Mouse (Mus musculus) neural tube, embryonic 13.5 days (tissue): ENCODE measurements around the gene Tspan32. TPM values are rescaled to one million over a fixed set of nuclear protein-coding genes. Genes with fewer than 3 reads are reported as not detected.

Experiments used
- ATAC-seq: fragments of 200-750 bp; cut with Nextera tagmentation; 2 replicates; pipeline ENCODE4 v1.8.0; 2017; ENCODE audit warnings: low read depth, mild to moderate bottlenecking, moderate TSS enrichment, moderate library complexity
- H3K27ac ChIP-seq: fragments of 300-500 bp; sonication (generic); replicated peaks from 2 replicates; pipeline ENCODE4 v1.5.1; 2015; ENCODE audit warnings: moderate library complexity, mild to moderate bottlenecking, inconsistent platforms
- H3K27me3 ChIP-seq: fragments of 300-500 bp; sonication (generic); 2 replicates; pipeline ENCODE4 v1.6.1; 2015; ENCODE audit warnings: mild to moderate bottlenecking, inconsistent platforms
- H3K36me3 ChIP-seq: fragments of 300-500 bp; sonication (generic); 2 replicates; pipeline ENCODE4 v1.6.1; 2015; ENCODE audit warnings: mild to moderate bottlenecking, inconsistent platforms
- H3K4me1 ChIP-seq: fragments of 300-500 bp; sonication (generic); replicated peaks from 2 replicates; pipeline ENCODE4 v1.6.1; 2015; ENCODE audit warnings: inconsistent platforms
- H3K4me2 ChIP-seq: fragments of 300-500 bp; sonication (generic); 2 replicates; pipeline ENCODE4 v1.6.1; 2015; ENCODE audit warnings: inconsistent platforms, mild to moderate bottlenecking, moderate library complexity
- H3K4me3 ChIP-seq: fragments of 300-500 bp; sonication (generic); 2 replicates; pipeline ENCODE4 v1.5.1; 2015; ENCODE audit warnings: mild to moderate bottlenecking, inconsistent platforms
- H3K9ac ChIP-seq: fragments of 300-500 bp; sonication (generic); 2 replicates; pipeline ENCODE4 v1.6.1; 2015; ENCODE audit warnings: moderate library complexity, mild to moderate bottlenecking, inconsistent platforms
- H3K9me3 ChIP-seq: fragments of 300-500 bp; sonication (generic); 2 replicates; pipeline ENCODE4 v1.6.1; 2016; ENCODE audit warnings: inconsistent platforms
- WGBS: fragments of 180-500 bp; shearing (Covaris S2); methylation state at CpG from one replicate; pipeline ENCODE4 v1.1.7; 2015; 5-methylcytosine and 5-hydroxymethylcytosine counted together
- polyA plus RNA-seq: library from polyadenylated mRNA; unstranded; fragments of >200 nt; fragmentation: Nextera tagmentation; extraction: Ambion mirVana; gene quantifications from 2 replicates; pipeline ENCODE4 v1.2.1, GENCODE M21; 2015

Tspan32 gene
- polyA plus RNA-seq, 1 experiment from 2014 or later, result 0.85 TPM

GRCm38 (mm10) chr7:143038174-143038931, 33.5 kb downstream of the Tspan32 start:
- no peaks in the 10 kb centered on the region for H3K27me3 ChIP-seq
- H3K4me2 ChIP-seq, result no peak overlapping the region
- no peak for ATAC-seq
- 0 out of 2 replicates have a peak, but pooled peaks cover 7% of the 10 kb centered on the region for H3K4me1 ChIP-seq
- no peak overlapping the region for H3K27ac ChIP-seq
- H3K9me3 ChIP-seq, result no peaks in the 10 kb centered on the region
- no peak overlapping the region for H3K9ac ChIP-seq
- H3K36me3 ChIP-seq, result peaks cover 16% of the 10 kb centered on the region; the same call in 1 of the 2 replicates
- 93% methylated on average over 3 of the region's 3 CpGs for WGBS
- no peak overlapping the region for H3K4me3 ChIP-seq

- Histone ChIP-seq H3K27me3 (no peaks in the 10 kb centered on the region), H3K4me3 (no peak overlapping the region), H3K4me2 (no peak overlapping the region), H3K36me3 (peaks cover 11% of the 10 kb centered on the region; the same call in 1 of the 2 replicates), H3K27ac (no peak overlapping the region), H3K9ac (no peak overlapping the region), H3K9me3 (no peaks in the 10 kb centered on the region), H3K4me1 (0 out of 2 replicates have a peak, but pooled peaks cover 7% of the 10 kb centered on the region)
- 90% methylated on average over 3 of the region's 3 CpGs for WGBS
- ATAC-seq, result no peak
These were observed 35.7 kb downstream of the Tspan32 start for GRCm38 (mm10) chr7:143040561-143040960.

GRCm38 (mm10) chr7:143041138-143041822, 36.4 kb downstream of the Tspan32 start:
- 86% methylated on average over 3 of the region's 3 CpGs for WGBS
- Histone ChIP-seq H3K4me2 (no peak overlapping the region), H3K4me3 (no peak overlapping the region), H3K9ac (no peak overlapping the region), H3K4me1 (0 out of 2 replicates have a peak, but pooled peaks cover 7% of the 10 kb centered on the region), H3K27ac (0 out of 2 replicates have a peak overlapping the region, but pooled peaks have one; percentile 9), H3K27me3 (no peaks in the 10 kb centered on the region), H3K9me3 (no peaks in the 10 kb centered on the region), H3K36me3 (peaks cover 10% of the 10 kb centered on the region; the same call in 1 of the 2 replicates)
- ATAC-seq, result no peak

GRCm38 (mm10) chr7:143042089-143042488, 37.2 kb downstream of the Tspan32 start:
- Histone ChIP-seq H3K27me3 (no peaks in the 10 kb centered on the region), H3K4me3 (no peak overlapping the region), H3K9ac (no peak overlapping the region), H3K4me2 (no peak overlapping the region), H3K27ac (peak overlapping the region; percentile 23; the same call in 1 of the 2 replicates), H3K9me3 (no peaks in the 10 kb centered on the region), H3K4me1 (0 out of 2 replicates have a peak, but pooled peaks cover 7% of the 10 kb centered on the region), H3K36me3 (peaks cover 5% of the 10 kb centered on the region; the same call in 1 of the 2 replicates)
- no peak for ATAC-seq
- WGBS, result 72% methylated on average over 3 of the region's 3 CpGs

GRCm38 (mm10) chr7:143042897-143043300, 38.1 kb downstream of the Tspan32 start:
- Histone ChIP-seq H3K4me2 (no peak overlapping the region), H3K36me3 (no peaks in the 10 kb centered on the region), H3K27me3 (no peaks in the 10 kb centered on the region), H3K9ac (no peak overlapping the region), H3K27ac (0 out of 2 replicates have a peak overlapping the region, but pooled peaks have one; percentile 23), H3K9me3 (no peaks in the 10 kb centered on the region), H3K4me3 (no peak overlapping the region), H3K4me1 (0 out of 2 replicates have a peak, but pooled peaks cover 7% of the 10 kb centered on the region)
- WGBS, result 75% methylated on average over 3 of the region's 3 CpGs
- no peak for ATAC-seq

- Histone ChIP-seq H3K4me2 (no peak overlapping the region), H3K4me3 (no peak overlapping the region), H3K27me3 (no peaks in the 10 kb centered on the region), H3K27ac (no peak overlapping the region), H3K9me3 (no peaks in the 10 kb centered on the region), H3K36me3 (no peaks in the 10 kb centered on the region), H3K4me1 (0 out of 2 replicates have a peak, but pooled peaks cover 7% of the 10 kb centered on the region), H3K9ac (no peak overlapping the region)
- no peak for ATAC-seq
- WGBS, result 88% methylated on average over 2 of the region's 2 CpGs
These were observed 39.4 kb downstream of the Tspan32 start for GRCm38 (mm10) chr7:143044049-143044825.

- H3K27me3 ChIP-seq, result no peaks in the 10 kb centered on the region
- H3K4me1 ChIP-seq, result 0 out of 2 replicates have a peak, but pooled peaks cover 7% of the 10 kb centered on the region
- no peak overlapping the region for H3K4me2 ChIP-seq
- H3K9ac ChIP-seq, result no peak overlapping the region
- no peak overlapping the region for H3K4me3 ChIP-seq
- no peaks in the 10 kb centered on the region for H3K36me3 ChIP-seq
- H3K27ac ChIP-seq, result no peak overlapping the region
- ATAC-seq, result no peak
- no peaks in the 10 kb centered on the region for H3K9me3 ChIP-seq
These were observed 40.0 kb downstream of the Tspan32 start for GRCm38 (mm10) chr7:143044826-143045206.

- no peak for ATAC-seq
These were observed 41.5 kb downstream of the Tspan32 start for GRCm38 (mm10) chr7:143046358-143046757.

GRCm38 (mm10) chr7:143049331-143049730, 44.5 kb downstream of the Tspan32 start:
- no peak for ATAC-seq
- Histone ChIP-seq H3K9ac (no peak overlapping the region), H3K27ac (no peak overlapping the region), H3K9me3 (no peaks in the 10 kb centered on the region), H3K4me3 (no peak overlapping the region), H3K4me2 (no peak overlapping the region), H3K27me3 (no peaks in the 10 kb centered on the region), H3K36me3 (no peaks in the 10 kb centered on the region), H3K4me1 (peaks cover 23% of the 10 kb centered on the region)
- 79% methylated on average over 3 of the region's 3 CpGs for whole genome bisulfite sequencing

More at GRCm38 (mm10) chr7:143046358-143046757, 41.5 kb downstream of the Tspan32 start:
- Histone ChIP-seq H3K9ac (no peak overlapping the region), H3K27ac (no peak overlapping the region), H3K9me3 (no peaks in the 10 kb centered on the region), H3K4me3 (no peak overlapping the region), H3K4me1 (0 out of 2 replicates have a peak, but pooled peaks cover 7% of the 10 kb centered on the region), H3K27me3 (no peaks in the 10 kb centered on the region), H3K4me2 (no peak overlapping the region), H3K36me3 (no peaks in the 10 kb centered on the region)
- 87% methylated on average over 7 of the region's 7 CpGs for WGBS

- Histone ChIP-seq H3K27ac (no peak overlapping the region), H3K9ac (no peak overlapping the region), H3K4me1 (peaks cover 31% of the 10 kb centered on the region), H3K9me3 (no peaks in the 10 kb centered on the region), H3K27me3 (no peaks in the 10 kb centered on the region), H3K4me3 (no peak overlapping the region), H3K4me2 (no peak overlapping the region), H3K36me3 (no peaks in the 10 kb centered on the region)
- ATAC-seq, result no peak
- 98% methylated on average over 3 of the region's 3 CpGs for WGBS
These were observed 45.3 kb downstream of the Tspan32 start for GRCm38 (mm10) chr7:143049841-143050816.

- no peak overlapping the region for H3K4me2 ChIP-seq
- H3K27ac ChIP-seq, result no peak overlapping the region
- no peak for ATAC-seq
- H3K4me3 ChIP-seq, result no peak overlapping the region
- no peaks in the 10 kb centered on the region for H3K36me3 ChIP-seq
- no peaks in the 10 kb centered on the region for H3K27me3 ChIP-seq
- H3K4me1 ChIP-seq, result peaks cover 43% of the 10 kb centered on the region
- no peak overlapping the region for H3K9ac ChIP-seq
- 75% methylated on average over 2 of the region's 2 CpGs for WGBS
- H3K9me3 ChIP-seq, result no peaks in the 10 kb centered on the region
These were observed 46.5 kb downstream of the Tspan32 start for GRCm38 (mm10) chr7:143051316-143051715.
